Mouse (Mus musculus) heart, embryonic 14.5 days (tissue): Measurements from ENCODE around the gene Litaf. TPM values are rescaled to one million over a fixed set of nuclear protein-coding genes. Genes with fewer than 3 reads are reported as not detected.

Source experiments
- microRNA-seq: library from miRNA; unstranded; fragments of <30 nt; microRNA quantifications from one replicate; pipeline ENCODE4, GENCODE M21; 2016
- polyA plus RNA-seq: library from polyadenylated mRNA; unstranded; fragments of >200 nt; fragmentation: Nextera tagmentation; extraction: Ambion mirVana; gene quantifications from 2 replicates; pipeline ENCODE4 v1.2.1, GENCODE M21; 2014

The Litaf gene
- polyA plus RNA-seq, 1 experiment from 2014 or later, result 71.8 TPM

Small RNA genes lying within 50 kb of the gene (microRNA-seq; reads per million reads assigned to microRNA genes)
- gene Gm26268, result not detected

Other genes with a start within 250 kb of the Litaf start
- 2.8 and 3.3 TPM in 2 replicates for gene Rmi2, start 231.1 kb downstream of the Litaf start, polyA plus RNA-seq
- gene Snn, start 5.2 kb downstream of the Litaf start, polyA plus RNA-seq, result 50.4 and 52.4 TPM in 2 replicates
- gene Txndc11, start 68.5 kb upstream of the Litaf start, polyA plus RNA-seq, result 31.9 and 33.8 TPM in 2 replicates
- gene Zc3h7a, start 110.2 kb upstream of the Litaf start, polyA plus RNA-seq, result 70.6 and 72.1 TPM in 2 replicates
- 119 and 124 TPM in 2 replicates for gene Rsl1d1, start 137.2 kb upstream of the Litaf start, polyA plus RNA-seq
- 56.6 and 58.1 TPM in 2 replicates for gene Gspt1, start 188.2 kb upstream of the Litaf start, polyA plus RNA-seq
- gene Tnfrsf17, start 247.7 kb upstream of the Litaf start, polyA plus RNA-seq, result not detected in 2 replicates